Comparison of ENCODE assay signal across 9 mouse cellular contexts in genomic region chr19:45746153-45747020, GRCm38 (mm10). TPM values are rescaled to one million over a fixed set of nuclear protein-coding genes. Genes with fewer than 3 reads are reported as not detected.
A peak's percentile ranks its signal among the peaks of the same experiment; 100 is the strongest.
DNase-seq lines count a peak whose midpoint lies in the region; ATAC-seq and TF ChIP-seq lines count a peak whose summit lies in the region.
"Had no signal": no experiment of that assay in that cellular context is flagged by ENCODE, and none has a peak within 500 bp of the region (broad histone marks: within the 10 kb centered on the region; RNA-seq: fewer than 3 reads in every experiment).

No protein-coding gene starts in this region.

- ATAC-seq in forebrain, embryonic 13.5 days = 0 out of 2 replicates have a peak, but pooled peaks have one; percentile 8

- H3K9ac ChIP-seq in forebrain, embryonic 13.5 days = no peak overlapping the region

- 9% methylated on average over 29 of the region's 29 CpGs for WGBS in forebrain, embryonic 13.5 days

- no peak overlapping the region for H3K4me2 ChIP-seq in forebrain, embryonic 13.5 days

- TF ChIP-seq CTCF in brain, embryonic 14.5 days (IDR thresholded peaks at IDR 0.05; ENCODE audit: borderline replicate concordance, extremely low read depth, insufficient read depth, insufficient read length) = peak; percentile 86
- TF ChIP-seq CTCF in layer of hippocampus, adult 2 months (conservative IDR thresholded peaks at IDR 0.05) = peak; percentile 93

- intact Hi-C loops in heart, postnatal 36 days (cut with DNase I) = loop anchor here (1.0 to 2.0 kb wide), 4 partner anchors 34 to 526 kb away; partner anchors contain the start of gene Fbxw4

- DNase-seq in MEL-GATA-1-ER (ENCODE audit: extremely low read depth, low read depth) = peak; percentile 56
- peak; percentile 60 for DNase-seq in brain, embryonic 14.5 days (ENCODE audit: low read depth)
- DNase-seq in heart, postnatal 36 days = peak; percentile 83 to 84
- DNase-seq in layer of hippocampus, adult 2 months (ENCODE audit: low spot score in 2 of 2) = peak; percentile 64 to 79
- DNase-seq in lung, adult 18-20 months = peak; percentile 75 to 79
- peak; percentile 76 to 80 for DNase-seq in right cerebral cortex, postnatal 10 days (ENCODE audit: low spot score in 2 of 2)
- DNase-seq in urinary bladder, postnatal 25 days (ENCODE audit: low spot score) = peak; percentile 75

- H3K27me3 ChIP-seq in forebrain, embryonic 13.5 days = peaks cover 57% of the 10 kb centered on the region

- peaks cover 5% of the 10 kb centered on the region for H3K36me3 ChIP-seq in forebrain, embryonic 13.5 days (ENCODE audit: poor library complexity, severe bottlenecking)

- no peaks in the 10 kb centered on the region for H3K9me3 ChIP-seq in forebrain, embryonic 13.5 days (replicated peaks)

- no peak overlapping the region for H3K27ac ChIP-seq in forebrain, embryonic 13.5 days
- no peak overlapping the region for H3K27ac ChIP-seq in layer of hippocampus, adult 2 months

- H3K4me3 ChIP-seq in forebrain, embryonic 13.5 days = no peak overlapping the region
- no peak overlapping the region for H3K4me3 ChIP-seq in layer of hippocampus, adult 2 months

- TF ChIP-seq POLR2A in brain, embryonic 14.5 days (IDR thresholded peaks at IDR 0.05; ENCODE audit: borderline replicate concordance, extremely low read depth, insufficient read depth, insufficient read length, poor library complexity, severe bottlenecking) = no peak

- H3K4me1 ChIP-seq in forebrain, embryonic 13.5 days = peaks cover 46% of the 10 kb centered on the region

RNA-seq across cellular contexts. Expression of gene Npm3, which starts 3.0 kb away (rescaled TPM):
- 50.0 and 70.1 TPM in 2 replicates for polyA plus RNA-seq in brain, embryonic 14.5 days (2012; rRNA removed)
- 9.4 and 10.9 TPM in 2 replicates for polyA plus RNA-seq in forebrain, embryonic 13.5 days (2015; fragmentation: Nextera tagmentation; extraction: Ambion mirVana)
- total RNA-seq in heart, postnatal 36 days (2021) = 10 to 100 TPM; 15.0 to 15.9 TPM
- 1 to 10 TPM; 7.3 to 9.7 TPM for total RNA-seq in layer of hippocampus, adult 2 months (2021)

RNA-seq across cellular contexts. Expression of gene Fgf8, which starts 3.7 kb away (rescaled TPM):
- polyA plus RNA-seq in brain, embryonic 14.5 days (2012; rRNA removed) = 1.8 and 2.0 TPM in 2 replicates
- polyA plus RNA-seq in forebrain, embryonic 13.5 days (2015; fragmentation: Nextera tagmentation; extraction: Ambion mirVana) = 1.5 and 2.5 TPM in 2 replicates
- not detected for total RNA-seq in heart, postnatal 36 days (2021)
- total RNA-seq in layer of hippocampus, adult 2 months (2021) = not detected
- polyA plus RNA-seq: stomach, embryonic 14.5 days had no signal

RNA-seq across cellular contexts. Expression of gene Mgea5, which starts 37.2 kb away (rescaled TPM):
- polyA plus RNA-seq in brain, embryonic 14.5 days (2012; rRNA removed) = 125 and 156 TPM in 2 replicates
- 85.0 and 88.2 TPM in 2 replicates for polyA plus RNA-seq in forebrain, embryonic 13.5 days (2015; fragmentation: Nextera tagmentation; extraction: Ambion mirVana)
- total RNA-seq in heart, postnatal 36 days (2021) = 10 to 100 TPM; 74.5 to 76.1 TPM
- 100 to 1,000 TPM; 166 to 170 TPM for total RNA-seq in layer of hippocampus, adult 2 months (2021)
